Mouse (Mus musculus): ENCODE measurements around the gene Usp22. TPM values are rescaled to one million over a fixed set of nuclear protein-coding genes. Genes with fewer than 3 reads are reported as not detected.
"Not testable (repeated sequence)": the region's sequence is repeated elsewhere in the genome, so short reads cannot be mapped to it uniquely, and the experiment has no call there.

The Usp22 gene
- total RNA-seq, 2 experiments from 2014 or later: 36.1 to 79.4 TPM

DNA sequence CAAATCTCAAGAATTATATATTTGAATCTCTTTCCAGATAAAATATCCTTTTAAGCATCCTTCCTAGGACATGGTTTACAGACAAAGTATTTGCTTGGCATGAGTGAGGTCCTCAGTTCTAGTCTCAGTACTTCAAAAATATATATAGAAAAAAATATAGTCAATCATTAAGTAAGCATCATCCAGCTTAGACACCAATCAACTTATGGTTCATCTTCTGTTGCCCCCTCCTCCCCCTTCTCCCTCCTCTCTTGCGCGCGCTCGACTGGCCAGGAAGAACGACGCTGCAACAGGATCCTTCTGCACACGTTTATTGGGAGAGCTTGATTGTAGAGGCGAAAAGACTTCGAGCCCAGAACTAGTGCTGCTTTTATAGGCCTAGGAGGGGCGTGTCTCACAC is 17.3 kb upstream of the Usp22 start:
- ATAC-seq (replicated peaks; ENCODE audit: poor library complexity): not testable (repeated sequence)

DNA sequence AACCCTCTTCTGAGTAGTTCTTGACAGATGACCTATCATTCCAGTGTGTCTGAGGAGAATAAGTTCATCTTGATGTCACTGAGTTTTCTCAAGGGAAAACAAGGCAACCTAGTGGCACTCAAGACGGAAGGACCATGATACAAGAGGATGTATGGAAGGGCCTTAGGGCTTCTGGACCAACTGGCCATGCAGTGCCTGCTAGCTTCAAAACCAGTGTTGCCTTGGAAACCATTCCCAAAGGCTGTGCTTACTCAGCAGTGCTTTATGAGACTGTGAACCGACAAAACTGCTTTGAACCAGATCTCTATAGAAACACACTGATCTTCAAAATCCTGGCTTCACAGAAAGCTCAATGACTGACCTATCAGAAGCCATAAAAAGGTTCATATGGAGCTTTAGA is 15.9 kb upstream of the Usp22 start:
- ATAC-seq (replicated peaks; ENCODE audit: poor library complexity): no peak

DNA sequence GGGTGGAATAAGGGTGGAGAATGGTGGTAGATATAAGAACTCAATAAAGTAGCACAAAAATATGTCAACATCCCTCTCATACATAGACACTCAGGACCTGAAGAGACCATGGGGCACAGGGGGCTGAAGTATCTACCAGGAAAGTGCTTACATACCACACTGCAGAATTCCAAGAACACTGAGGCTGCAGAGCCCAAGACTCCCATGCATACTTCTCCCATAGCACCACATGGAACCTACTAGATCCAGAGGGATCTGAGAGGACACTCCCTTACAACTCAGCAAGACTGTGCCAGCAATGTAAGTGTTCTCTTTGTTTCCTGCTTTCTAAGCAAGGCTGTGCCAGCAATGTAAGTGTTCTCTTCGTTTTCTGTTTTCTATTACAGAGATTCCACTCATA is 9.0 kb upstream of the Usp22 start:
- ATAC-seq (replicated peaks; ENCODE audit: poor library complexity): no peak

DNA sequence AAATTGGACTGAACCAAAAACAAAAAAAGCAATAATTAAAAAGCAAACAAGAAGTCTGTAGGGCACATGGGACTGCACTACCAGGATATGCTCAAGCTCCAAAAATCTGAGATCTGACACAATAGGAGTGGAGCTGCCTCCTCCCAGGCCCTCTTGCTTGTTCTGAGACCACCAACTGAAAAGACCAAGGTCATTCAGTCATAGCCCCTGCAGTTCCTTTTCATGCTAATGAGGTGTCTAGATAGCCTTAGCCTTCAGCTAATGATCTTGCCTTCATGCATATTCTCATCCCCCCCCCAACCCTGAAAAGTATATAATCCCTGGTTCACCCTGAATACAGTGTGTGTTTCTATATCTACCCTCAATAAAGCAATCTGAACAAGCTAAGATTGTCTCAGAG is 6.8 kb upstream of the Usp22 start:
- ATAC-seq (replicated peaks; ENCODE audit: poor library complexity): no peak

DNA sequence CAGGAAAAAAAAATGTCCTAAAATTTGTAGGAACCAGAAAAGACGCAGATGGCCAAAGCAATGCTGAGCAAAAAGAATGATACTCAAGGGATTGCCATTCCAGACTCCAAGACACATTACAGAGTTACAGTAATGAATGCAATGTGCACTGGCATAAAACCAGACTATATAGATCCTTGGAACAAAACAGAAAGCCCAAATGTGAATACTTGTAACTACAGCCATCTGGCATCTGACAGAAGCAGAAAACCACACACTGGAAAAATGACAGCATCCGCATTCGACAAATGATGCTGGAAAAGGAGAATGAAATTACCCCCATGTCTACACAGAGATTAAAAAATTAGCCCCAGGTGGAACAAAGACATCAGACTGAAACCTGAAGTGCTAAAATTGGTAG is 5.5 kb upstream of the Usp22 start:
- no peak for ATAC-seq (replicated peaks; ENCODE audit: poor library complexity)

DNA sequence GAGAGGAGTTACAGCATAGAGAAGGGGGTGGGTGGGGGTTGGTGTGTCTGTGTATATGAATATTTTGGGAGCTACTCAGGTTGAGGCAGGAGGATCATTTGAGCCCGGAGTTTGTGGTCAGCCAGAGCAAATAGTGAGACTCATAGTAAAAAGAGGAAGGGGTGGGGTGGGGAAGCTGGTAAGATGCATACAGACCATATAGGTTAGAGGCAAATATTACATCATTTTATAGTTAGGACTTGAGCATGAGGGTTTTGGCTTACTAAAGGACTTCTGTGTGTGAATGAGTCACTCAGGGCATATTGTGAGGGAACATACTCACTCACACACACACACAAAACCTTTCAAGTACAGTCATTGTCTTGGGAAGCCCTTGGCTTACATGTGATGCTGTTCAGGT is 1.5 kb upstream of the Usp22 start:
- no peak for ATAC-seq (replicated peaks; ENCODE audit: poor library complexity)

DNA sequence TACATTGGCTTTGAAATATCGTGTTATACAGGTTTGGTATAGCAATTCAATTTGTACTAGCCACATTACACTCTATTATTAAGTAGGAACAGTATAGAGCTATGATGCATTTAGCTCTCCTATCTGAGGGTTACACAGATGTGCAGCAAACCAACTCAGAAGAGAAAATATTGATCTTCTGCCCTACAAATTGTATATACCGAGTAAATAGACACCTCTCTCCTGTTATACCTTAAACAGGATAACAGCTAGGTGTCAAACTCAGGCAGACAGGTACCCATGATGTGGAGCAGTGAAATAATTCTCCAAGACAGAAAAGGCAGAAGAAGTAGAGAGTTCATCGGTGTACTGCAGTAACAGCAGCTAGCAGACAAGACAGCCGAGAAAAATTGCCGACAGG is 923 bp upstream of the Usp22 start:
- ATAC-seq (replicated peaks; ENCODE audit: poor library complexity): no peak

DNA sequence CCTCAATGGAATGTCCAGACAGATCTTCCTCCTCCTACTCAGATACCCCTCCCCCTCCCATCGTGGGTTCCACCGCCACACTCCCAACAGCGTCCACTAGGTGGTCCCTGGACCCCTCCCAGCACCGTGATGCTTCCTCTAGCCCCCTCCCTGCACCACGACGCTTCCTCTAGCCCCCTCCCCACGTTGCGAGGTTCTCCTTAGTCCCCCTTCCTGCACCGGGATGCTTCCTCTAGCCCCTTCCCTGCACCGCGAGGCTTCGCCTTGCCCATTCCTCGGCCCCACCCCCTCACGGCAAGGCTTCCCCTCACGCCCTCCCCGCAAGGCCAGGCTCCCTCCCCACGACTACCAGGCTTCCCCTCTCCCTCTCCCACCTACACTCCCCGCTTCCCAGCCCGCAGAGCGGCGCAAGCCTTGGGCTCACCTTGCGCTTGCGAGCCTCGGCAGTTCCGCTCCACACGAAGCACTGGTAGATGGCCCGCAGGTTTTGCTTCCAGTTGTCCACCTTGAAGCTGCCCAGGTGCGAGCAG is 499 bp downstream of the Usp22 start:
- peak; percentile 23 for ATAC-seq (replicated peaks; ENCODE audit: poor library complexity)

DNA sequence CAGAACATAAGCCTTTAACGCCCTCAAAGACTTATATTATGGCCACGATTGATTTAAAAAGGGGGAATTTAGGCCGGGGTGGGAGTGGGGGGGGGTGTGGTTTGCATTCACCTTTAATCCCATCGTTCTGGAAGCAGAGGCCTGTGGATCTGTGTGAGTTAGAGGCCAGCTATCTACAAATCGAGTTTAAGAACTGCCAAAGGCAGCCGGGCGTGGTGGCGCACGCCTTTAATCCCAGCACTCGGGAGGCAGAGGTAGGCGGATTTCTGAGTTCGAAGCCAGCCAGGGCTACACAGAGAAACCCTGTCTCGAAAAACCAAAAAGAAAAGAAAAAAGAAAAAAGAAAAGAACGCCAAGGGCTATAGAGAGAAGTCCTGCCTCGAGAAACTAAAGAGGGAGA is 1.4 kb downstream of the Usp22 start:
- not testable (repeated sequence) for ATAC-seq (replicated peaks; ENCODE audit: poor library complexity)

DNA sequence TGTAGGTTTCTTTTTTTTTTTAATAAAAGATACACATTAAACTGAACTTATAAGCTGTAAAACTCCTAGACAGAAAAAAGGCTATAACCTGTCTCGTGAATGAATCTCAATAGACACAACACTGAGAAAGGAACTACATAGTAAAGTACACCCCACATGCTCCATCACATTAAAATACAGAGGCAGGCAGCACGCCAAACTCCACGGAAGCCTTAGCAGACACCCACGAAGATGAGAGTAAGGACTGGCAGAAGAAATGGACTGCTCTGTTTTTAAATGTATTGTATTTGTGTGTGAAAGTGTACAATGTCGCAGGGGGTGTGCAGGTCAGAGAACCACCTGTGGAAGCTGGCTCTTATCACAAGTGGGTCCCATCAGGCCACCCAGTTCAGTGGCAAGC is 4.7 kb downstream of the Usp22 start:
- ATAC-seq (replicated peaks; ENCODE audit: poor library complexity): no peak

DNA sequence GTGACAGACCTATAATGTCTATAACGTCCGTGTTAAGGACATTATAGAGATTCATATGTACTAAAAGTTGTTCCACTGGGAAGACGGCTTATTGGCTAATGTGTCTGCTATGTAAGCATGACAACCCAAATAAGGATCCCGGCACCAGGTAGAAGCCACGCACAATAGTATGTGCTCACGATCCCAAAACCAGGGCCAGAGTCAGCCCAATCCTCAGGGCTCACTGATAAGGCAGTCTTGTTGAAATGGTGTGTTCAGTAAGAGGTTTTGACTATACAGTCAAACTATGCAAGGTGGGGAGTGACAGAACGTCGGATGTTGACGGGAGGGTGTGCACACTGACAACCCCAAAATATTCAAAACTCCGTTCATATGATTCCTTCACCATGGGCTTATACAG is 10.0 kb downstream of the Usp22 start:
- no peak for ATAC-seq (replicated peaks; ENCODE audit: poor library complexity)

DNA sequence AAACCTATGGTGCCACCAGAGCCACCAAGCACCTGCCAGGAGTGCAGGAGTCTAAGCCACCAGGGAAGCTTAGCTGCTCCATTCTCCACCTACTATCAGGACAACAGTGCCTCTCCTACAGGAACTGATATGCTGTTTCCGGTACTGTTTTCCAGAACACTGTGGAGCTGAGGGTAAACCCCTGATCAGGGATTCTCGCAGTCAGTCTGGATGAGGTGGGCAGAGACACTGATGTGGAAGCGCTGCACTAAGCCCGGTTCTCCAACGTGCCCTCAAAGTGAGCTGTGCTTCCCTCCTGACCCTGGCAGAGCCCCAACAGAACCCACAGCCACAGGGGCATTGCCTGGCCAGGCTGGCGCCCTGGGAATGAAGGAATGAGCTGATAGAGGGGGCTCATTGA is 10.5 kb downstream of the Usp22 start:
- no peak for ATAC-seq (replicated peaks; ENCODE audit: poor library complexity)

DNA sequence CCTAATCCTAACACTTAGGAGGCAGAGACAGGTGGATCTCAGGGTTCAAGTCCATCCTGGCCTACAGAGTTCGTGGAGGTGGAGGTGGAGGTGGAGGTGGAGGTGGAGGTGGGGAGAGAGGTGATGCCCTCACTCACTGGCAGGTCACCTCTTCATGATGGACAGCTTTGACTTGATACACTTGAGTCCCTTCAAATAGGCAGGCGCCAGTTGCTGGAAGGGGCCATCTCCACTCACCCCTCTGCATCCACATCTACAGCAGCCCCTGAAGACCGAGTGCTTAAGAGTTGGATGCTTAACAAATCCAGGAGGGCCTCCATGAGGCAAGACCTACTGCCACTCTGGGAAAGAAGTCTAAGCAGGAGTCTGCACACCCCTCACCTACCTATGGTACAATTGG is 11.5 kb downstream of the Usp22 start:
- ATAC-seq (replicated peaks; ENCODE audit: poor library complexity): no peak

DNA sequence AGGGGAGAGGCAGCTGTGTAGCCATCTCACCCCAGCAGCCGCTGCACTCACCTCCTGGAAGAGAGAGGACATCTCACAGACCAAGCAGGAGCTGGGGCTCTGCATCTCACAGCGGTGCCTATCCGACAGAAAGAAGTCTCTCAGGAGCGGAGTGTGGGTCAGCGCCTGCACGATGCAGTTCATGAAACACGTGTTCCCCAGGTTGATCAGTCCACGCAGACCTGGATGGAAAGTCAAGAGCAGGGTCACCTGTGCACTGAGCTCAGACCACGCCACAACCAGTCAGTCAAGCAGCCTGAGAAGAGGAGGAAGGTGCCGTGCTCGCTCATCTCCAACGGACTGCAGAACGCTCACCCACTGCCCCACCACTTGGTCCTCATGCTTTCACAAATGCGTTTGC is 12.1 kb downstream of the Usp22 start:
- ATAC-seq (replicated peaks; ENCODE audit: poor library complexity): no peak

DNA sequence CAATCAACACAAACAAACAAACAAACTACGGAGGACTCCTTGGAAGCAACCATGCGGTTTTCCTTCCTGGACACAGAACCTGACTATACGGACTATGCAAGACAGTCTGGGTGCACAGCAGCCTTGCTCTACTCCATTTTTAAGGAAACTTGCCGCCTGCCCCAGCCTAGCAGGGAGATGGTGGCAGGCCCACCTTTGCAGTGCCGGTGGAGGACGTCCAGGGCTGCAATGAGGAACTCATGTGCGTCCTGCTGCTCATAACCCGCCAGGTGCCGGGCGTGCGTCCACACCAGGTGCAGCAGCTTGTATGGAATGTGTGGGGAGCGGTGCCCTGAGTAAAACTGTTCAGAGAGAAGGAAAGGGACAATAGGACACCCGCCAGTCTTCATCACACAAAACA is 13.7 kb downstream of the Usp22 start:
- no peak for ATAC-seq (replicated peaks; ENCODE audit: poor library complexity)

DNA sequence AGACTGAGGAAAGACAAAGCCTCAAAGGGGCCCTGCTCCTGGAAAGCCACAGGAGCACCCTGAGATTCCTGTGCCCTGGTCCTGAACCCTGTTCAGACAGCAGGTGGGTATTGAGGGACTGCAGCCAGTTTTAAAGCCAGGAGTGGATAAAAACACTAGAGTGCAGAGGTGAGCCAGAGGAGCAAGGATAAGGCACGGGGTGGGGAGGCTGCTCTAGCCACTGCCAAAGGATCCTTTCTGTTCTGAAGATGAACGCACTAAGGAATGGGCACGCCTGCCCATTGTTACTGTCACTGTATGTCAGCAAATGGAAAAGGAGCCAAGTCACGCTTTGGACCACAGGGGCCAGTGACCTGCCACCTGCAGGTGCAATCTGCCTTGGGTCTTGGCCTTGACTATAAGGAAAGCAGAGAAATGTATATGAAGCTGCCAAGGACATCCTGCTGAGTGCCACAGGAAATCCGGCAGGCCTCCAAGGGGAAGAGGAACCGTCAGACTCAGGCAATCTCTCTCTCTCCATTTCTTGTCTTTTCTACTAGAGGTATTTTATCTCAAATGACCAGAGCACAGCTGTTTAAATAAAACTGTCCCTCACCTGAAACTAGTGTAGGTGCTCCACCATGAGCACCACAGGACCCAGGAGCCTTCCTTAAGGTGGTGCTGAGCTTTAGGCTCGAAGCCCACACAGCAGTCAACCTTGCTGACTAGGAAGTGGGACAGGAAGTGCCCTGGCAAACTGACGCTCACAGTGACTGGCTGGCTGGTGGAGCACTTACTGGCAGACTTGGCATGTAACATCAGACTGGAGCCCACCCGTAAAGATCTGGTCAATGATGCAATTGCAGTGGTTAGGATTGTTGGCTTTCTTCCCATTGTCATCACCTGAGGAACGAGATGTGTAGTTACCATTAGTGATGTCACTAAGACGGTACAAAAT is 14.8 kb downstream of the Usp22 start:
- ATAC-seq (replicated peaks; ENCODE audit: poor library complexity): peak; percentile 82

DNA sequence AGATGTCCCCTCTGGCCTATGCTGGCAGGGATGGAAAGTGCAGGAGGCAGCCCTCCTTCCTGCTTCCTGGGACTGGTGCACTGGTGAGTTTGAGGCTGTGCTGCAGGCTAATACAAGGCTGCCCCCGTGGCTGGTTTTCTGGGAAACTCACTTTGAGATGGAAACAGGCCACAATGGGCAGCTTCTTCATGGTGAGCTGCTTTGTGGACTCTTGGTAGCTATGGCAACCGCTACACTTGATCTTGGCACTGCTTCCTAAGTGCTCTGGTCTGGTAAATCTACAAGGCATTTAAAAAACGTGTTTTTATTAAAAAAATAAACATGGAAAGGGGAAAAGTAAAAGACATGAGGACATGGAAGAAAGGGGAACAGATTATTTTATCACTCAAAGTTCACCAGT is 16.7 kb downstream of the Usp22 start:
- no peak for ATAC-seq (replicated peaks; ENCODE audit: poor library complexity)

DNA sequence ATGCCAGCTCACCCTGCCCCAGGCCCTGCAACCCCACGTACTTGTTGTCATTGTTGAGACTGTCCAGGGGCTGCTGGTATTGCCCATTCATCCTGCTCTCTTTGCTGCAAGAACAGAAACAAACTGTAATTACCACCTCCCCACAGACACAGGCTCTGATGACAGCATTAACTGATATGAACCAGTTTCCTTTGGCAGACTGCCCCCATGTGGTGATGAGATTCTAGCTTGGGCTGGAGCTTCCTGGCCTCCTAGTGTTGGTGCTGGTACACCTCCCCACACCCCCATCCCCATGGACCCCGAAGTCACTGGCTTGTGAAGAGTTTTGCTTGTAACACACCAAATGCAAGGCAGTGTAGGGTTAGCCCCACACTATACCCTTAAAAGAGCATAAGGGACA is 19.1 kb downstream of the Usp22 start:
- peak; percentile 59 for ATAC-seq (replicated peaks; ENCODE audit: poor library complexity)

DNA sequence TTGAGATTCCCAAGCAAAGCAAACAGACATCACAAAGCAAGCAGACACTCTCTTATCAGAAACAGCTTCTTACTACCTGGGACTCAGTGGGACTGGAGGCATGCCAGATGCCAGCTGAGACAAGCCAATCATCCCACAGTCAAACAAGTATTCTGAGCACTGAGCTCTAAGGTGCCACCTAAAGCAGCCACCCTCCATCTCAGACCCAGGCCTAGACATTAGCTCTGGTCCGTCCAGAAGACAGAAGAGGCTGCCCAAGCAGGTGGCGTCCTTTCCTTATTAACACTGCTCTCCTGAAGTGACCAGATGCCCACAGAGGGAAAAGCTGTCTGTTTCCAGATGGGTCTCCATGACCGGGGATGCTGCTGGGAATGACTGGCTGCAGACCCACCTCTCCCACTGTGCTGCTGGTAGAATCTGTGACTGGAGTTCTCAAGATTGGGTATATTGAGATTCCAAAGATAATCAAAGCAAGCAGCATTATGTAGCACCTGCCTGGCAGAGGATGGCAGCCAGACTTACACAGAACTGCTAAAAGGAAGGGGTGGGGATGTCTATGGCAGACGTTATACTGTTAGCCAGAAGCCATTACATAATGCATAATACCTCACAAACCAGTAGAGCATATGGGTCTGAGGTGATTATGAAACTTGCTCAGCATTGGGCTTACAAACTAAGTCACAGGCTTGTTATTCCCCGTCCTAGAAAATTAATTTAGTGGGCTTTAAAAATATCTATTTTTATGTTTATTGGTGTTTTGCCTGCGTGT is 24.4 kb downstream of the Usp22 start:
- peak; percentile 61 for ATAC-seq (replicated peaks; ENCODE audit: poor library complexity)

DNA sequence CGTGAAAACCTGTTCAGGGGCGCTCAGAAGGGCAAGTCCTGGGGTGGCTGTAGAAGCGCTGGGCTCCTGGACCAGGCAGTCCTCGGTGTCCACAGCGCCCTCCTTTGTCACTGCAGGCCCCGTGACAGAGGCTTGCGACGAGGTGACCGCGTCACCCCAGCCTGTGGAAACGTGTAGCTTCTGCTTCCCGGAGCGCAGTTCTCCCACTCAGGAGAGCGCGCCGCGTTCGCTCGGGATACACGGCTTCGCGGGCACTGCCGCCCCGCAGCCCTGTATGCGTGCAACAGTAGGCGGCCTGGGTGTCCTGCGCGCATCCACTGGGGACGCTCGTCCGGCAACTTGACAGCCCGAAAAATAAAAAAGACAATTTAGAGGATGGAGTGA is 27.6 kb downstream of the Usp22 start:
- ATAC-seq (replicated peaks; ENCODE audit: poor library complexity): no peak

DNA sequence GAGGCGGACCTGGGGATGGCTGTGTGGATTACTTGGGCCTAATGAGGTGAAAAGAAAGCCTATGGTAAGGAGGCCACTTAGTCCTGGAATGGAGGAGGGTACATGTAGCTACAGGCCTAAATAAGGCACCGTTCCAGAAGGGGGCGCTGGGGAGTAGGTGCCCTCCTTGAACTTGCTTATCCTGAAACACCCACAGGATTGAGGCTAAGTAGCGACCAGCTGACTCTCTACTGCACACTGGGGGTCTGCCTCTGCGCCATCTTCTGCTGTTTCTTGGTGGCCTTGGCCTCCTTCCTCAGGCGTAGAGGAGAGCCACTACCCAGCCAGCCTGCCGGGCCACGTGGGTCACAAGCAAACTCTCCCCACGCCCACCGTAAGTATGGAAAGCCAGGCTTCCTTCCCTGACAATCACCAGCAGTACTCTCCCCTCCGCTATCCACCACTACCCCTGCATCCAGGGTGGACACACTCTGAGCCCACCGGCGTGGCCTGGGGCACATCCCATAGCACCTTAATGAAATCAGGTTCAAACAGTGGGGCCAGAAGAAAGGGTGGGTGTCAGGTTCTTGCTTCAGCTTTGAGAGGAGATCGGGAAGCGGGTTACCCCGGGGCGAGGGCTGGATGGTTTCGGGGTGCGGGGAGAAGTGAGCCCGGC is 28.1 kb downstream of the Usp22 start:
- peak; percentile 42 for ATAC-seq (replicated peaks; ENCODE audit: poor library complexity)

DNA sequence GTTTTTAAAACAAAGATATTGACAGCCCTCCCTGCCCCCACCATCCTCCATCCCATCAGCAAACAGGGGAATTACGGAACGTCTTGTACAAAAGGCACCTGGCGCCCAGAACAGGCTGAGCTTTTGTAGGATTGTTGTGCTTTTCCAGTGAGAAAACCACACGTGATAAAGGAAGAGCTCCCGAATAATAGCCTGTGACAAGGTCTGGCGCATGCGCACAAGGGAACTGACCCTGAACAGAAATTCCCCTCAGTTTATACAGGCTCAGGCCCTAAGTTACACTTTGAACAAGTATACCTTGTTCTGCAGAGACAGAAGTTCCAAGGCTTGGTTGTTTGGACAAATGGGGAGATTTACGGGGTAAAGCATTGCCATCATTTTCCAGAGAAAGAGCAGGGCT is 29.3 kb downstream of the Usp22 start:
- no peak for ATAC-seq (replicated peaks; ENCODE audit: poor library complexity)
